Comparison of ENCODE assay signal across 8 mouse cellular contexts in genomic region chr5:129386671-129387070, GRCm38 (mm10).
DNase-seq lines count a peak whose midpoint lies in the region; ATAC-seq and TF ChIP-seq lines count a peak whose summit lies in the region.
"Not testable (repeated sequence)": the region's sequence is repeated elsewhere in the genome, so short reads cannot be mapped to it uniquely, and the experiment has no call there.

No protein-coding gene starts in this region.

- not testable (repeated sequence) for H3K36me3 ChIP-seq in heart, embryonic 11.5 days (ENCODE audit: control insufficient read depth, insufficient read depth, low read length); hindbrain, embryonic 13.5 days; kidney, embryonic 14.5 days (ENCODE audit: control insufficient read depth, insufficient read depth, low read length); liver, embryonic 12.5 days; neural tube, embryonic 11.5 days (ENCODE audit: control insufficient read depth, insufficient read depth, low read length)

- not testable (repeated sequence) for H3K4me3 ChIP-seq in heart, embryonic 11.5 days (ENCODE audit: low read depth, low read length); hindbrain, embryonic 13.5 days; kidney, embryonic 14.5 days (ENCODE audit: low read length); liver, embryonic 12.5 days; neural tube, embryonic 11.5 days (ENCODE audit: low read depth, low read length)

- not testable (repeated sequence) for DNase-seq in Patski (ENCODE audit: low read depth, low spot score); neural tube, embryonic 11.5 days (ENCODE audit: low spot score)

- CTCF ChIA-PET in Patski (lab: Charles Lee), result not testable (repeated sequence)

- H3K4me2 ChIP-seq in heart, embryonic 11.5 days; hindbrain, embryonic 13.5 days; kidney, embryonic 14.5 days (replicated peaks; ENCODE audit: low read depth, low read length); liver, embryonic 12.5 days; neural tube, embryonic 11.5 days (ENCODE audit: low read depth): not testable (repeated sequence)

- no CpG with 5 or more reads among the region's 8 CpGs for WGBS in heart, embryonic 11.5 days (ENCODE audit: insufficient replicate concordance)
- no CpG with 5 or more reads among the region's 8 CpGs for WGBS in hindbrain, embryonic 13.5 days
- no CpG with 5 or more reads among the region's 8 CpGs for WGBS in kidney, embryonic 14.5 days
- WGBS in liver, embryonic 12.5 days (ENCODE audit: insufficient replicate concordance), result no CpG with 5 or more reads among the region's 8 CpGs
- whole genome bisulfite sequencing in neural tube, embryonic 11.5 days, result no CpG with 5 or more reads among the region's 8 CpGs

- H3K27ac ChIP-seq in heart, embryonic 11.5 days (ENCODE audit: low read depth, low read length); hindbrain, embryonic 13.5 days; kidney, embryonic 14.5 days (ENCODE audit: low read depth, low read length); liver, embryonic 12.5 days; neural tube, embryonic 11.5 days (ENCODE audit: low read depth, low read length): not testable (repeated sequence)

- peak; percentile 45 for ATAC-seq in Patski
- ATAC-seq in erythroid progenitor cell, adult 5-6 weeks (replicated peaks; ENCODE audit: low FRiP score, poor library complexity, severe bottlenecking), result peak; percentile 57; the same call in 1 of the 2 replicates
- ATAC-seq in heart, embryonic 11.5 days (replicated peaks; ENCODE audit: insufficient number of reproducible peaks, low FRiP score, low TSS enrichment), result peak; percentile 77
- peak; percentile 93 for ATAC-seq in hindbrain, embryonic 13.5 days (ENCODE audit: low FRiP score)
- ATAC-seq in kidney, embryonic 14.5 days (ENCODE audit: low FRiP score, low TSS enrichment), result peak; percentile 92
- ATAC-seq in liver, embryonic 12.5 days, result peak; percentile 75
- peak; percentile 82 for ATAC-seq in megakaryocyte, adult 5-6 weeks (ENCODE audit: poor library complexity, severe bottlenecking)
- peak; percentile 86 for ATAC-seq in neural tube, embryonic 11.5 days (ENCODE audit: insufficient read depth, low FRiP score, low TSS enrichment)

- in situ Hi-C loops in Patski (cut with MboI; ENCODE audit: low pct_unique_long_range_greater_than_20kb), result loop anchor here (5.0 to 25.0 kb wide), 2 partner anchors 201 to 324 kb away; no protein-coding TSS in a partner anchor

- peaks cover 23% of the 10 kb centered on the region for H3K27me3 ChIP-seq in Patski
- H3K27me3 ChIP-seq in heart, embryonic 11.5 days (ENCODE audit: control insufficient read depth, insufficient read depth, low read length); hindbrain, embryonic 13.5 days; kidney, embryonic 14.5 days (ENCODE audit: control insufficient read depth, insufficient read depth, low read length); liver, embryonic 12.5 days (replicated peaks); neural tube, embryonic 11.5 days (ENCODE audit: control insufficient read depth, insufficient read depth, low read length): not testable (repeated sequence)

- not testable (repeated sequence) for TF ChIP-seq CTCF in Patski (IDR thresholded peaks at IDR 0.05)

- not testable (repeated sequence) for H3K9me3 ChIP-seq in heart, embryonic 11.5 days (replicated peaks; ENCODE audit: control insufficient read depth, low read length); hindbrain, embryonic 13.5 days; kidney, embryonic 14.5 days (ENCODE audit: control insufficient read depth, low read length); liver, embryonic 12.5 days (replicated peaks); neural tube, embryonic 11.5 days (ENCODE audit: control insufficient read depth, low read length)

- not testable (repeated sequence) for H3K9ac ChIP-seq in heart, embryonic 11.5 days (ENCODE audit: low read depth, low read length); hindbrain, embryonic 13.5 days; kidney, embryonic 14.5 days (ENCODE audit: low read depth, low read length); liver, embryonic 12.5 days; neural tube, embryonic 11.5 days (ENCODE audit: low read length)

- not testable (repeated sequence) for H3K4me1 ChIP-seq in heart, embryonic 11.5 days (ENCODE audit: control insufficient read depth, insufficient read depth, low read length); hindbrain, embryonic 13.5 days (replicated peaks); kidney, embryonic 14.5 days (ENCODE audit: control insufficient read depth, insufficient read depth, low read length); liver, embryonic 12.5 days; neural tube, embryonic 11.5 days (ENCODE audit: control insufficient read depth, insufficient read depth, low read length)

- POLR2A ChIA-PET in Patski (lab: Charles Lee), result not testable (repeated sequence)
